Mouse (Mus musculus) inflammation-experienced regulatory T-cells, adult 6 months (primary cell): ENCODE results near the gene Mdn1. TPM values are rescaled to one million over a fixed set of nuclear protein-coding genes. Genes with fewer than 3 reads are reported as not detected.

Source experiments
- ATAC-seq: one replicate; pipeline ENCODE4 v1.8.0; 2017
- polyA plus RNA-seq, 3 experiments: library from polyadenylated mRNA; unstranded; fragments of 100-300 nt; shearing (Covaris generic); gene quantifications; one replicate each; pipeline ENCODE4 v1.2.1; 2017

Gene Mdn1
- 10 to 100 TPM; 17.7 to 51.6 (median 45.3) TPM for polyA plus RNA-seq

- ATAC-seq, result peak; percentile 92
These were observed at the start of gene Mdn1 for GRCm38 (mm10) chr4:32656918-32657662. Gene Mdn1, plus strand, starts transcription at chr4:32657119.

DNA sequence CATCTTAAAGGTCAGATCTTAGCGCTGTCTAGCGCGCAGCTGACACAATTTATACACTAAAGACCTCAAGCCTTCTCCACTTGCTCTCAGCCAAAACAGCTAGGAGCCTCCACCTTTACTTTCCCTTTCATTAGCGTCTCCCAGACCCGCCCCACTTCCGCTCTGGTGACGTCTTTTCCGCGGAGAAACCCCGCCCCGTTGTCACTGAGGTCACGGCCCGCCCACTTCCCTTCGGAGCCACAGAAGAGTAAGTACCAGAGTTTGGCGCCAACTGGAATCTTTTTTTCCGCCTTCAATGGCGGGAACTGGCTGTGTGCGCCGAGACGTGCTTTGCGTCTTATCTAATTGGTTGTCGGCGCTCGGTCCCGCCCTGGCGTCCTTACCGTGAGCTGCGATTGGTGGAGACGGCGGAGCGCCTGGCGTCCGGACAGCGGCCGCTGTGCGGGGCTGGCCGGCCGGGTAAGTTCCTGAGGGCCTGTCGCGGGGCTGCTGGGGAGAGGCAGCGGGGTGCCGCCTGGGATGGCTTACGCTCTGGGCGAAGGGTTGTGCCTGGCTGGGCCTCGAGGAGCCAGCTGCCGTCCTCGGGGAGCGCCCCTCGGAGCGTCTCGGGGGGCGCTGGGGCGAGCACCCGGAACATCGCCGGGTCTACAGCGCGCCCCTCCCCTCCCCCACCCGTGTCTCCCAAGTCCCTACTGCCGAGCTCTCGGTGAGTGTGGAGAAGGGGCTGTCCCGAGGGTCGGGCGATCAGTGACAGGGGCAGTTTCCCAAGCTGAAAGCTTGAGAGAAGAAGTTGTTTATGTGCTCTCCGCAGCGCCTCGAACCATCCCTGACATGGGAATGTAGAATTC is 41.7 kb upstream of the Mdn1 start, which contains the start of gene Casp8ap2:
TSS of gene Casp8ap2 (plus strand) at position 418 of the 848 bp plus-strand sequence.
- ATAC-seq, result peak; percentile 97

DNA sequence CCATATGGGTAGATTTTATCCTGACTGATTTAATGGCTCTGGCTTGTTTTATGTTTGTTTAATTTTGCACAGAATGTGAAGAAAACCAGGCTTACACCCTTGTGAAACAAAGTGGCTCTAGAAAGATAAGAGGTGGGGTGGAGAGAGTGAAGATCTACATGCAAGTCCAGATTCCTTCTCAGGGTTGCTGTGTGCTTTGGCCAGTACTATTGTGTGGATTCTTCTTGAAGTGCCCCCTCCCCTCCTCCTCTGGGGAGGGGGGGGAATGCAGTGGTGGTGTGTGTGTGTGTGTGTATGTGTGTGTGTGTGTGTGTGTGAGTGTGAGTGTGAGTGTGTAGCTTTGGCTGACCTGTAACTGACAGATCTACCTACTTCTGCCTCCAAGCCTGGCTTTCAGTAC is 35.3 kb upstream of the Mdn1 start:
- ATAC-seq, result no peak

DNA sequence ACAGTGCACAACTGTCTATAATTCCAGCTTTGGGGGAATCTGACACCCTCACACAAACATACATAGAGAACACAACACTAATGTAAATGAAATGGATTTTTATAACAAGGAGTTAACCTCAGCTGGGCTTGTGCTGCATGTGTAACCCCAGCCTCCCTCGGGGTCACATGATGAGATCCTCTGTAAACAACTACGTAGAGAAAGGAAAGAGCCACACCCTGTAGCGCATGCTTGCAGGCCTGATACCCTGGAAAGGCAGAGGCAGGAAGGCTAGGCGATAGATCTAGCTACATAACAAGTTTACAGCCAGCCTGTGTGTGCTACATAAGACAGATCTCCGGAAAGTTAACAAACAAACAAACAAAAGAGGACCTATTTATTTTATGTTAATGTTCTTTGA is 5.2 kb upstream of the Mdn1 start:
- ATAC-seq, result no peak

DNA sequence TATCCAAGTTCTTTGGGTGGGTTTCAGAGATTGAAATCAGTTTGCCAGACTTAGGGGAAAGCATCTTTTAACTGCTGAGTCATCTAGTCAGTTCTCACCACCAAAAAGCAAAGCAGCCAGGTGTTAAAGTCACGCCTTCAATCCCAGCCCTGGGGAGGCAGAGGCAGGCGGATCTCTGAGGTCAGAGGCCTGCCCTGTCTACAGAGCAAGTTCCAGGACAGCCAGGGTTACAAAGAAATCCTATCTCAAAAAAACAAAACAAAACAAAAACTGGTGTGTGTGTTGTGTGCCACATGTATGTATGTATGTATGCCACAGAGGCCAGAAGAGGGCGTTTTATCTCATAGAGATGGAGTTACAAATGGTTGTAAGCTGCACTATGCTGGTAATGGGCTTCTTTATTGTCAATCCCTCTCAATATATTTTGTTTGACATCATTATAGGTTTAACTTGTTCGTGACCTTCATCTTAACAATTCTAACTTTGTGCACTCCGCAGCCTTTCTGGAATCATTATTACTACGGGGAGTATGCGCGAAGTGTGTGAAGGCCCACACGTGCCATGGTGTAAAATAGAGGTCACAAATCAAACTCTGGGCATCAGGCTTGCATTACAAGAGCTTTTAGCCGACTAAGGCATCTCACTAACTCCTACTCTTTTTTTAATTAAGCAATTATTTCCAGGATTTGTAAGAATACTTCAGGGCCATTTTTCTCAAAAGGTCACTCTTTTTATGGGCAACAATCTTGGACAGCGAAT is 594 bp upstream of the Mdn1 start:
- no peak for ATAC-seq

- ATAC-seq, result no peak
These were observed 8.9 kb downstream of the Mdn1 start for GRCm38 (mm10) chr4:32665843-32666242.

DNA sequence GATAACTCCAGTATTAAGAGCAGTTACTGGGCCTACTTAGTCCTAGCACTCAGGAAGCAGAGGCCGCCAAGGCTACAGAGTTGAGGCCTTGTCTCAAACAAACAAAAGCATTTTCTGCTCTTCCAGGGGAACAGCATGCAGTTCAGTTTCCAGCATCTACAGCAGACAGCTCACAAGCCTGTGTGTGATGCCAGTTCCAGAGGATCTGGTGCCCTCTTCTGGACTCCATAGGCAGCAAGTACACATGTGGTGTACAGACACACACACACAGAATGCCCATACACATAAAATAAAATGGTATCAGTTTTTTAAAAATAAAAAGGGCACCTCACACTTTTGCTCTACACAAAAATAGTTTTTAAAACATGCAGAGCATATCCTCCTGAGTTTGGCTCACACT is 11.4 kb downstream of the Mdn1 start:
- ATAC-seq, result no peak

DNA sequence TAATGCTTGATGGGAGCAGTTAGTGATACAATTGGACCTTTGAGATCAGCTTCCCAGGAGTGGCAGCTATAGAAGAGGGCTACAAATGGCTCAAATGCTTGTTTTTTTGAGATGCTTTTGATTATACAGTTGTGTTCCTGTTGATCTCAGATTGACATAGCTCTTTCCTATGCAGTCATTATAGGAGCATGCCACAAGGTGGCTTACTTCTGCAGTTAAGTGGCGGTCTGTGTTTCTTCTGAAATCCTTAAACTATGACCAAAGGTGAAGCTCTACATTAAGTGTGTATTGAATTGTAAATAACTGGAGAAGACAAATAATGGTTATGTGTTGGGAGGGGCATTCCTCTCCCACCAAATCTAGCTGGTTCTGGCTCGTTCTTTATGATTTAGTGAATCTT is 12.9 kb downstream of the Mdn1 start:
- ATAC-seq, result no peak

DNA sequence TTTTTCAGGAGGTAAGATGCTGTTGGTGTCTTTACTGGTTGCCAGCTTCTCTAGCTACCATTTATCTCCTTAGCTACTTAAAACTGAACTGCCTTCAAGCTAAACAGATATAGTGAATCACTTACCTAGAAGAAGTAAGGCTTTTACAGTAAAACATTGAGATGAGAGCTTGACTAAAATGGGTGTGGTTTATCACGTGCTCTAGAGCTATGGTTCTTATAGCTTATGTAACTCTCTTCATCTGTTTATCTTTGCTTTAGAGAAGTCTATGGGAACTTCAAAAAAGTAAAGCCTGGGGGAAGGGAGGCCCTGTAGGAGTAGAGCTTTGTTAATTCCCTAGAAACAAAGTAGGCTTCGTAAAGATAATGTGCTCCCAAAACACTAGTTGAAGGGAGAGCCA is 17.1 kb downstream of the Mdn1 start:
- ATAC-seq, result no peak

DNA sequence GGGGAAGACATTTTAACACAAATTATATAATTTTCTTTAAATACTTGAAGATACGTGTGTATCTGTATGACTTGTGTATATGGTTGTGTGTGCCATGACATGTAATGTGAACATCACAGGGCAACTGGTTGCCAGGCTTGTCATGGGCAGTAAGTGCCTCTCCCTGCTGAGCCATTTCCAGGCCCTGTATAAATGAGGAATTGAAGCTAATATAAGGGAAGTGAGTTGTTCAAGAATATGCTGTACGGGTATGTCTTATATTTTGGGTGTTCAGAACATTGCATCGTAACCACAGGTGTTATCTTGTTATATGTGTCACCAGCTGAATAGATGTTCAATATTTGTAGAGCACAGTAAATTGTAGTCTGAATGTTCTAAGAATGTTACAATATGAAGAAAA is 20.6 kb downstream of the Mdn1 start:
- ATAC-seq, result no peak

DNA sequence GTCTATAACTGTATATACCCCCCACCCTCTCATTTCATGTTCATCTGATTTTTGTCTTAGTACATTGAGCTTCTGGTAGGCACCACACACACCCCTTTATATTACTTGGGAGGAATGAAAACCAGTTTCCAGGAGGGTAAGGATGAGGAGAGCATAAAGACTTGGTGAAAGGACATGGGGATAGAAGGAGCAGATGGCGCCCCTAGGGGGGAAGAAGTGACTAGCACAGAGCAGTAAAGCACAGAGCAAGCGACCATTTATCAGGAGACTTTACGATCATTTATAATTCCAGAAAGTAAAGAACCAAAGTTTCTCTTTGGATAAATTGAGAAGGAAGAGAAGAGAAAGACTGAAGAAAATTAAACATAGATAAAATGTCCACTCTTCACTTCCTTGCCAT is 23.9 kb downstream of the Mdn1 start:
- no peak for ATAC-seq

DNA sequence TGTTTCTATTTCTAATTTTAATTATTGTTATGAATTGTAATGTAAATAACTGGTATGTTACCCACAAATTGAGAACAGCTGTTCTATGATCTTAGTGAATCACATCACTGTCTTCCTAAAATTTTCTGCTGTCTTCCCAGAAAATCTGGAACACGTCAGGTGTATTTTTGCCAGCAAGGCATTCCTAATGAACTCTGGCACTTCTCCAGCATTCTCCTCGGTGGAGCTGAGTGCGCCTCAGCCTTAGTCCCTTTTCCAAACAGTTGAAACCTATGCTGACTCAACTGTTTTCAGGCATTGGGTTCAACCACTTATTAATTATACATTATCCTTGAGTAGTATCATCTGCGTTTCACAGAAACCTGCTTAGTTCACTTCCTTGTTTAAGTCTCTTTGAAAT is 25.6 kb downstream of the Mdn1 start:
- ATAC-seq, result no peak

GRCm38 (mm10) chr4:32683061-32683582 is 26.2 kb downstream of the Mdn1 start:
- ATAC-seq, result no peak

GRCm38 (mm10) chr4:32717733-32718132 is 60.8 kb downstream of the Mdn1 start:
- ATAC-seq, result no peak

GRCm38 (mm10) chr4:32745394-32745793 is 88.5 kb downstream of the Mdn1 start:
- ATAC-seq, result no peak

DNA sequence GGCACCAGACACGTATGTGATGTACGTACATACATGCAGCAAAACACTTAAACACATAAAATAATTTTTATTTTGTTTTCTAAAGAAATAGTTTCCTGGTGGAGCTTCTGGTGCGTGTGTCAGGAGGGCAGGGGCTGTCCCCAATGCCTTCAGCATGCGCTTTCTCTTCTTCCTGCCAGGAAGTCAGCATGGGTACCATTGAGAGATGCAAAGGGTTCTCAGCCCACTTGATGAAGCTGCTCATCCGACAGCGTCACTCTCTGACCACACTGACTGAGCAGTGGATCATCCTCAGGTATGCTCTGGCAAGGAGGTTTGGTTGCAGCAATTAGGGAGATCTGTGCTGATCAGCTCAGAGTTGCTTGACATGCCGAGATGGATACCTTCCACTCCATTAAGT is 91.5 kb downstream of the Mdn1 start:
- peak; percentile 97 for ATAC-seq

DNA sequence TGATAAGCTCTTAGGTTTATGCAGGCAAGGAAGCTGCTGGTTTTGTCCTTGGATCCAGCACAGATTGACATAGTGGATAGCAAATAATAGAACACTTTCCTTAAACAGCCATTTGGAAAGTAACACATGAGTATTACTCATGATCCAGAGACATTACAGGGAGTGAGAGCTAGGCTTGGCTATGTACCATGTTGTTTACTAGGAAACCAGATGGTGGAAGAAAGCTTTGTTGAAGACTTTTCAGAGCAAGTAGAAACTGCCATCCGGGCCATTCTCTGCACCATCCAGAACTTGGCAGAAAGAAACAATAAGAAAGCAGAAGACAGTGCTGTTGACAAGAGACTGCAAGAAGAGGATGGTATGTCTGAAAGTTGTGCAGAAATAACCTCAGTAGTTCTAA is 93.8 kb downstream of the Mdn1 start:
- ATAC-seq, result no peak

- no peak for ATAC-seq
These were observed 100.5 kb downstream of the Mdn1 start for GRCm38 (mm10) chr4:32757430-32757829.

- ATAC-seq, result no peak
These were observed 110.6 kb downstream of the Mdn1 start for GRCm38 (mm10) chr4:32767471-32767870.

- peak; percentile 88 for ATAC-seq
These were observed 111.1 kb downstream of the Mdn1 start for GRCm38 (mm10) chr4:32768046-32768445.

DNA sequence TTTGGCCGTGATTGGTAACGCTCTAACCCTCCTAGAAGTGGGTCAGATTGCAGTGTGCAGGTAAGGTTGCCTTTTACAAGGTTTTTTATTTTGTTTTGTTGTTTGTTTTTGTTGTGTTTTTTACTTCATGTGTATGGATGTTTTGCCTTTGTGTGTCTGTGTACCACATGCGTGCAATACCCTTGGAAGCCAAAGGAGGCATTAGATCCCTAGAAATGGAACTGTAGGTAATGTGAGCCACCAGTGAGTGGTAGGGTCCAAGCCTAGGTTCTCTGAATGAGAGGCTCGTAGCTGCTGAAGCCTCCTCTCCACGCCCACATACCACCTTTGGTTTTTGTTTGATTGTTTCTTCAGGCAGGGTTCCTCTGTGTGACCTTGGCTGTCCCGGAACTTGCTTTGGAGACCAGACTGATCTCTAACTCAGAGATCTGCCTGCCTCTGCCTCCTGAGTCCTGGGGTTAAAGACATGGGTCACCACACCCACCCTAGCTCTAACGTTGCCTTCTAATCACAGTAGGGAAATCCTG is 113.4 kb downstream of the Mdn1 start:
- no peak for ATAC-seq

DNA sequence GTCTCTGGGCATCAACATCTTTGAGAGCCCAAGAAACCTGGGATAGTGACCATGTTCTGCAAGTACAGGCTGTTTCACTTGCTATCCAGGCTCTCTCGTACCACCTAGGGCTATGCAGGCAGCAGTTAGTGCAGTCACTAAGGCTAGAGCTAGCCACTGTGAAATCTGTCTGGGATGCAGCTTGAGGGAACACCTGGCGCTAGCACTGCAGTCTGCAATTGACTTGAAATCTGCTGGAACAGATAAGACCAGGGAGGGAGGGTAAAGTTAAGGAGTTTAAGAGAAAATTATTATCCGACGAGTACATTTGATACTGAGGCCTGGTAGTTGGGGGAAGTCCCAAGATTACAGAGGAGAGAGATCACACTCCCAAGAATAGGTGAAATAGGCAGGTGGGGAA is 123.1 kb downstream of the Mdn1 start:
- ATAC-seq, result no peak

GRCm38 (mm10) chr4:32787110-32787509 is 130.2 kb downstream of the Mdn1 start:
- no peak for ATAC-seq
